Mouse (Mus musculus): ENCODE measurements at regions not wholly inside any gene's neighbourhood (a gene's known extent, or its start where the extent isn't known, plus 50 kb on each side); places are given as distances from the start of the nearest gene placed in this dataset.
A peak's percentile ranks its signal among the peaks of the same experiment; 100 is the strongest.

GRCm38 (mm10) chr5:39857192-39857591, 101.9 kb upstream of the Hs3st1 start:
- no peak for ATAC-seq (replicated peaks in 1 of 2; ENCODE audit: insufficient read depth in 1 of 2, low FRiP score in 2 of 2, low TSS enrichment in 1 of 2, low read depth in 1 of 2, poor library complexity in 2 of 2, severe bottlenecking in 2 of 2)

- ATAC-seq (replicated peaks in 1 of 2; ENCODE audit: insufficient read depth in 1 of 2, low FRiP score in 2 of 2, low TSS enrichment in 1 of 2, low read depth in 1 of 2, poor library complexity in 2 of 2, severe bottlenecking in 2 of 2) = no peak
Observed at GRCm38 (mm10) chr5:39856616-39857156, 101.4 kb upstream of the Hs3st1 start.

- ATAC-seq (replicated peaks in 1 of 2; ENCODE audit: insufficient read depth in 1 of 2, low FRiP score in 2 of 2, low TSS enrichment in 1 of 2, low read depth in 1 of 2, poor library complexity in 2 of 2, severe bottlenecking in 2 of 2) = no peak
Observed at GRCm38 (mm10) chr5:39855685-39856615, 100.7 kb upstream of the Hs3st1 start.

GRCm38 (mm10) chr5:39847187-39847586, 91.9 kb upstream of the Hs3st1 start:
- ATAC-seq (replicated peaks in 1 of 2; ENCODE audit: insufficient read depth in 1 of 2, low FRiP score in 2 of 2, low TSS enrichment in 1 of 2, low read depth in 1 of 2, poor library complexity in 2 of 2, severe bottlenecking in 2 of 2) = no peak

- no peak for ATAC-seq (replicated peaks in 1 of 2; ENCODE audit: insufficient read depth in 1 of 2, low FRiP score in 2 of 2, low TSS enrichment in 1 of 2, low read depth in 1 of 2, poor library complexity in 2 of 2, severe bottlenecking in 2 of 2)
Observed at GRCm38 (mm10) chr5:39841186-39841585, 85.9 kb upstream of the Hs3st1 start.

GRCm38 (mm10) chr5:39840576-39840975, 85.3 kb upstream of the Hs3st1 start:
- ATAC-seq (replicated peaks in 1 of 2; ENCODE audit: insufficient read depth in 1 of 2, low FRiP score in 2 of 2, low TSS enrichment in 1 of 2, low read depth in 1 of 2, poor library complexity in 2 of 2, severe bottlenecking in 2 of 2) = no peak

- ATAC-seq (replicated peaks in 1 of 2; ENCODE audit: insufficient read depth in 1 of 2, low FRiP score in 2 of 2, low TSS enrichment in 1 of 2, low read depth in 1 of 2, poor library complexity in 2 of 2, severe bottlenecking in 2 of 2) = peak; percentile 92
Observed at GRCm38 (mm10) chr5:39832565-39832964, 77.3 kb upstream of the Hs3st1 start.

- no peak for ATAC-seq (replicated peaks in 1 of 2; ENCODE audit: insufficient read depth in 1 of 2, low FRiP score in 2 of 2, low TSS enrichment in 1 of 2, low read depth in 1 of 2, poor library complexity in 2 of 2, severe bottlenecking in 2 of 2)
Observed at GRCm38 (mm10) chr5:39824680-39825079, 69.4 kb upstream of the Hs3st1 start.

- ATAC-seq (replicated peaks in 1 of 2; ENCODE audit: insufficient read depth in 1 of 2, low FRiP score in 2 of 2, low TSS enrichment in 1 of 2, low read depth in 1 of 2, poor library complexity in 2 of 2, severe bottlenecking in 2 of 2) = no peak
Observed at GRCm38 (mm10) chr5:39806643-39807042, 51.4 kb upstream of the Hs3st1 start.
